Mouse (Mus musculus) cerebellum, postnatal 14 days (tissue): ENCODE data around the gene Srebf1.

Experiments used
- DNase-seq, 2 experiments: peaks; one replicate each; pipeline ENCODE4 v3.0.0; 2021; ENCODE audit warnings: mixed read lengths in 2 of 2

Srebf1 gene

GRCm38 (mm10) chr11:60222469-60223236, at the start of gene Srebf1:
TSS of gene Srebf1 (minus strand) at chr11:60222581.
- peak; percentile 61 to 79 for DNase-seq

- DNase-seq, result no peak
Observed at GRCm38 (mm10) chr11:60268563-60268962, 46.2 kb upstream of the Srebf1 start.

GRCm38 (mm10) chr11:60265271-60265985, 43.0 kb upstream of the Srebf1 start:
- peak; percentile 46 to 54 for DNase-seq

GRCm38 (mm10) chr11:60264651-60265050, 42.3 kb upstream of the Srebf1 start:
- peak; percentile 70 to 85 for DNase-seq

- no peak for DNase-seq
Observed at GRCm38 (mm10) chr11:60262396-60262795, 40.0 kb upstream of the Srebf1 start.

GRCm38 (mm10) chr11:60260743-60261142, 38.4 kb upstream of the Srebf1 start:
- no peak for DNase-seq

GRCm38 (mm10) chr11:60257696-60258095, 35.3 kb upstream of the Srebf1 start:
- no peak for DNase-seq

GRCm38 (mm10) chr11:60256713-60257112, 34.3 kb upstream of the Srebf1 start:
- no peak for DNase-seq

- DNase-seq, result peak; percentile 92 to 95
Observed at GRCm38 (mm10) chr11:60256176-60256681, 33.8 kb upstream of the Srebf1 start.

GRCm38 (mm10) chr11:60255639-60256038, 33.3 kb upstream of the Srebf1 start:
- DNase-seq, result no peak

- peak; percentile 44 to 50 for DNase-seq
Observed at GRCm38 (mm10) chr11:60255181-60255580, 32.8 kb upstream of the Srebf1 start.

- DNase-seq, result peak; percentile 69 to 72
Observed at GRCm38 (mm10) chr11:60254308-60254707, 31.9 kb upstream of the Srebf1 start.

GRCm38 (mm10) chr11:60253546-60253945, 31.2 kb upstream of the Srebf1 start:
- no peak for DNase-seq

GRCm38 (mm10) chr11:60250971-60251643, 28.7 kb upstream of the Srebf1 start:
- peak; percentile 77 to 83 for DNase-seq

- DNase-seq, result no peak
Observed at GRCm38 (mm10) chr11:60249885-60250284, 27.5 kb upstream of the Srebf1 start.

- peak in 1 of 2 experiments; percentile 36 for DNase-seq
Observed at GRCm38 (mm10) chr11:60248596-60249404, 26.4 kb upstream of the Srebf1 start.

GRCm38 (mm10) chr11:60247753-60248550, 25.6 kb upstream of the Srebf1 start:
- peak; percentile 71 to 77 for DNase-seq

- peak in 1 of 2 experiments; percentile 55 for DNase-seq
Observed at GRCm38 (mm10) chr11:60246077-60246476, 23.7 kb upstream of the Srebf1 start.

- no peak for DNase-seq
Observed at GRCm38 (mm10) chr11:60244503-60245143, 22.2 kb upstream of the Srebf1 start.

- no peak for DNase-seq
Observed at GRCm38 (mm10) chr11:60240509-60240908, 18.1 kb upstream of the Srebf1 start.

- DNase-seq, result no peak
Observed at GRCm38 (mm10) chr11:60235351-60235750, 13.0 kb upstream of the Srebf1 start.
